Mouse (Mus musculus): ENCODE measurements around the gene Lmntd1.
A peak's percentile ranks its signal among the peaks of the same experiment; 100 is the strongest.

Lmntd1 gene

DNA sequence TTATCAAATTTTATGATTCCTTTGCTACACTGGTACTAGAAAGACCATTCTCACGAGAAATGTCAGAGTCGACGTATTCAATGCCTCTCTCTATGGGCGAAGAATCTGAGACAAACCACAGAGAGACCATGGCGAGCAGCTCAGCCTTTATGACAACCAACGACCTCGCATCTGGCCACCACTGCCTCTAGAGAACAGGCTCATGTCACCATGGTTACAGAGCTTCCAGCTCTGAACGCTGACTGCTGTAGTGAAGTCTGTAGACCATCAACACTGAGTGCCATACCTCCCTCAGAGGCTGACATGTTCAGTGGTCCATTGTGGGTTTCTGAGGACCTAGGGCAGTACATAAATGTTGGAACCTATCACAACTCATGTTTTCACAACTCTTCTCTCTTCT, 180.2 kb downstream of the Lmntd1 start:
- DNase-seq (ENCODE audit: low spot score in 2 of 2), result no peak

DNA sequence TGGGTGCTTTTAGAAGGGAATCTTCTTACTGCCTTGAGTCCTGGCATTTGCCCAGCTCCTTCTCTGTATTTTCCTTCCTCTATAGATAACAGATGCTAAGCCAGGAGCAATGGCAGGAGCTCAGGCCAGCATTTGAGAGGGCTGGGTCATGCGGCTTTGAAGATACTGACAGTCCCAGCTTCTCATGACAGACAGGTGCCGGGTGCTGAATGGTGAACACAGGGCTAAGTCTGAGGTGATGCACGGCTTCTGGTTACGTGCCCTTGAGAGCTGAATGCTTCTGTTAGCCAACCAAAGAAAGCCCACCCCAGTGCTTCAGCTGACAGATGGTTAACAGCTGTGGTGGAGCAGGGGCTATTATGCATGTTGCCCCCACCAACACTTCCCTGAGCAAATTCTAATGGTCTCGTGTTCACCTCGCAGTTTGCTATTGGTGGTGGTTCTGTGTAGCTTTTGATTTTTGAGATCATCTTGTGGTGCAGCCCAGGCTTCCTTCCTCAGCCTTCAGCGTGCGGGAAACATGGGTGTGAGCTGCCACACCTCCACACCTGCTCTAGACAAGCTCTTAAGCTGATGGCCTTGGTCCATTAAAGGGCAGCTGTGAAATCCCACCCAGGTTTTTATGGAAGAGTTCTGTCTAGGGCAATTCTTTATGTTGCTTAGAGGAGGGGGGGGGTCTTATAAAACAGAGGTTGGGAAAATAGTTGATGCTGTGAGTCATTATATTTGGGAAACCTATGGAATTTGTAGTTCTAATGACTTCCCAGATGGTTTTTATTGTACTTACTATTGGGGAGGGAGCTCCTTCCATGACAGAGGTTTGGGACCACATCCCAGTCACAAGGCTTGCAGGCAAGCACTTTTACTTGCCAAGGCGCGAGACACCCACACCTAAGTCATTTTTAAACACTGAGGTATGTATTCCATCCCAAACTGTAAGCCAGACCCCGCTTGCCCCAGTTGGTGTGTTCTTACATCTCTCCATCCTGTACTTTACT, 181.1 kb downstream of the Lmntd1 start:
- no peak for DNase-seq (ENCODE audit: low spot score in 2 of 2)

DNA sequence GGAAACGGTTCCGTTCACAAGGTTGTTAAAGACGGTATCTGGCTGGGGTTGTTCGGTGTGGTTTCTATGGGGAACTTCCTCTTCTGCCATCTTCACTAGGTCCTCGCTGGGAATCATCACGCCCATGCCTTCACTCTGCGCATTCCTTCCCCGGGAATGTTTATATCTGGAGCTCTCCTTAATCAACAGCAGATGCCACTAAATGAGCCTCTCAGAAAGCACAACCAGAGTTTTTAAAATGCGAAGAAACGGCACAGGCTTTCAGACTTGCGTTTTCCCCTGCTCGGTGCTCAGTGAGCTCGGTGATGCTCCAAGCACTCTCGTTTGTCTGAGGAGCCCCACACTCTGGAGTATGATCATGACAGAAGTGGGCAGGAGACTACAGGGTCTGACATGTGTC, 182.4 kb downstream of the Lmntd1 start:
- DNase-seq (ENCODE audit: low spot score in 2 of 2), result no peak

DNA sequence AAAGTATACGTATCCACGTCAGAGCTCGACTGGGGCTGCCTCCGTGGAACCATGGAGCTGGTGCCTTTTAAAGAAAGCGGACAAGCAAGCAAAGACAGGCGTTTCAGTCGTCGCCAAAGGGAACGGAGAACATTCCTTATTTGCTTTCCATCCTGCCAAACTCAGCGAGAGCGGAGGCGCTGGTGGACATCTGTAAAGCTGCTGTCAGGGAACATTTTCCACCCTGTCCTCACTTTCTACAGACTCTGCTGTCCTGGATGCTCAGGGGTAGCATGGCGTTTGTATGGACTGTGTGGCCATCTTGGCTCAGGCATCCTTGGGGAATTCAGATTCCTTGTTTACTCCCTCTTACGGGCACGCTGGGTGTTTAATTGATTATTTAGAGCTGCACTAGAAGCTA, 186.7 kb downstream of the Lmntd1 start:
- DNase-seq (ENCODE audit: low spot score in 2 of 2), result no peak

DNA sequence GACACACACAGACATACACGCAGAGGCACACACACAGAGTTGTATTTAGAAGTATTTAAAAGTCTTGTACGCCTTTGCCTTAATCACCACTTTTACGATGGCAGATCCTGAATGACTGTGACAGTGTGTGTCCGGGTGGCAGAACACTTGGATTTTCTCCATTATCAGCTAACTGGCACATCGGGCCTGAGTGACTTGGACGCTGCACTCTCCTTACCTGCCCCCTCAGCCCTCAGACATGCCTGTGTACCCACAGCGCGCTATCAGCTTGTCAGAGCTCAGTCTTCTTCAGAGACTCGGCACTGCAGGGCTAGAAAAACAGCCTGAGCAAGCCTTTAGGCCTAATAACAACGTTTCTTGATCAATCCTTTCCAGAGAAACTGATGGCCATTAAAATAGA, 187.6 kb downstream of the Lmntd1 start:
- DNase-seq (ENCODE audit: low spot score in 2 of 2), result peak in 1 of 2 experiments; percentile 1

DNA sequence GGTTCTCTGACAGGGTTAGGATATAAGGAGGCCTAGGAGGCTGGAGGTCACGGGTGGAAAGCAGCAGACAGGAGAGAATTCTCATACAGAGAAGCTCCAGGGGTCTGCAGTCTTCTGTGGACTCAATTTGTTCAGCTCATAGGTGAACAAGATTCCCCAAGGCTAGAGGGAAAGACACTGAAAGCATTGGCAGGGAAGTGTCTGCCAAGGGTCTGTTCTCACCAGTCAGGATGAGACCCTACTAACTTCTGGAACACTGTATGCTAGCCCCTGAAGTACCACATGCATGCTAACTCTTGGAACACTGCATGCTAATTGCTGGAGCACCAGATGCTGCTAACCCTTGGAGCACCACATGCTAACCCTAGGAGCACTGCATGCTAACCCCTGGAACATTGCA, 190.0 kb downstream of the Lmntd1 start:
- no peak for DNase-seq (ENCODE audit: low spot score in 2 of 2)

DNA sequence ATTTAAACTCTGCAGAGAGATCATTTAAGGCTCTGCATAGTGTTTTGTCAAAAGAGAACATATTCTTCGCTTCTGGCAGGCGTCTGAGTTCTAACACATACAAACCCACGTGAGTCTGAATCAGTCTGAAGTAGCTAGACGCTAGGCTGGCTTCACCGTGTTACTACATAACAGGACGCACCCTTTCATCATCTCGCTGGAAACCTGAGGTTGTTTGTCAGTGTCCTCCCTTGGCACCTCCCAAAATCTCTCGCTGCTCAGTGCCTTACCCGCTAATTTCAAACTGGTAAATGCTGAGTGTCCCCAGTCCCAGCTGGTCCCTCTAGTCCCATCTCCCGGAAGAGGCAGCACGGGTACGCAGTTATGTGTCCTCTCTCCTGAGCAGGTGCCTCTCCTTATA, 190.6 kb downstream of the Lmntd1 start:
- DNase-seq (ENCODE audit: low spot score in 2 of 2), result peak in 1 of 2 experiments; percentile 7

DNA sequence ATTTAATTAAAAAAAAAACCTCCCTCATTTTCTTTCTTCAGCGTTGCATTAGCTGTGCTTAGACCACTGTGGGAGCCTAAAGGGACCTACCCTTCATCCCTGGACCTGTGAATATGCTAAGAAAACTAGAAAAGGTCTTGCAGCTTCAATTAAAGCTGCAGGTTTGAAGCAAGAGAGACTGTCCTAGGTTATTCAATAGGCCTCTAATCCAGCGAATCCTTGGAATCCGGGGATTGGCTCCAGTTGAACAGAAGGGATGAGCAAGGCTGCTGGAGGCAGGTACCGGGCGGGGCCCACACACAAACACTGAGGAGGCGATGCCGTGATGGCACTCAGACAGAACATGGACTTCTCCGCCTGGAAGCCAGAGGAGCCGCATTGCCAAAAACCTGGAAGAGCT, 192.5 kb downstream of the Lmntd1 start:
- no peak for DNase-seq (ENCODE audit: low spot score in 2 of 2)

DNA sequence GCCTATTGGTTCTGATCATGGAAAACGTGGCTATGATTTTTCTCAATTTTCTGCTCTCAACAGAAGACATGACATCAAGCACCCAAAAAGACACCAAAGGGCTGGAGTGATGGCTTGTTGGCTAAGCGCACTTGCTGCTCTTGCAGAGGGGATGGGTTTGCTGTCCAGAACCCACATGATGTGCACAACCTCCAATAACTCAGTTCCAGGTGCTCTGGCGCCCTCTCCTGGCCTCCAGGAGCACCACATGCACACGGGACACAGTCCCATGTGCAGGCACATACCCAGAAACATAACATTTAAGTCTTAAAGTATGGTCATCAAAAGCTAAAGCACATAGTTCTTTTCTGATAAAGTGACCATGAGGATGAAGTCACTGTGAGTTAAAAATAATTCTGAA, 193.7 kb downstream of the Lmntd1 start:
- DNase-seq (ENCODE audit: low spot score in 2 of 2), result no peak

DNA sequence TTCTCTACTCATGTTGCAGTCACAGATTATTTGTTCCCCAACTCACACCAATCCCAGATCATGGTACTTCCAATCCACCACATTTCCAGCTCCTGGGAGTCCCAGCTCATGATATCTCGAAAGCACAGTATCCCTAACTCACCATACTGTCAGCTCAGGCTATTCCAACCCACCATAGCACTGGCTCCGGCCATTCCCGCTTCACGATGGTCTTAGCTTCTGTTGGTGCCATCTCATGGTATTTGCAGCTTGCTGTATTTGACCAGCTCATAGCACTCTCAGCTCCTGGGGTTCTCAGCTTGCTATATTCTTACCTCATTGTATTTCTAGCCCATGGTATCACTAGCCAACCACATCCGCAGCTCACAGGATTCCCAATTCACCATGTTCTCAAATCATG, 195.3 kb downstream of the Lmntd1 start:
- no peak for DNase-seq (ENCODE audit: low spot score in 2 of 2)

DNA sequence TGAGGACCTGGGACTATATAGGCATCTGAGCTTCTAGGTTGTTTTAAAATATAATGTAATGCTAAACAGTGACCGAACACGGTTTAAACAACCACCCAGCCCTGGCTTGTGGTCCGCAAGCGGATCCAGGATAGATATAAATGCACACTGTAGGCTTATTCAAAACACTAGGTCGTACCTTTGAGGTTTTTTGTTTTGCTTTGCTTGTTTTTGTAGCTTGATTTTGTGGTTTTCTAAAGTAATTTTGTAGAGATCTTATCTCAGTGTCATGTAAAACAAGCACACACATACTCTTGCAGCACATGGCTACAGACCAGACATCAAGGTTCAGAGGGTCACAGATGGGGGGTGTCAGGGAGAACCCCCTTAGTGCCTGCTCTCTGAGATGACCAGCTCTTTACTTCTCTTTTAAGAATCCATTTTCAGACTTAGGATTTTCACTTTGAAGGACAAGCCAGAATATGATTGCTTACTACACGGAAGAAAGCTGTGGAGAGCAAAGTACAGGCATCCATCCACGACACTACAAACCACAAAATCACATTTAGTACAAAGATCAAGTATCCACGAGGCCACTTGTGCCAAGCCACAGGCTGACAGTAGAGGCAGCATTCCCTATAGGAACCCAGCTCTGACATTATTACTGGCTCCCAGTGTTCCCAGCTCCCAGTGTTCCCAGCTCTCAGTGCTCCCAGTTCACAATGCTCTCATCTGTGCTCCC, 196.2 kb downstream of the Lmntd1 start:
- peak in 1 of 2 experiments; percentile 1 for DNase-seq (ENCODE audit: low spot score in 2 of 2)

DNA sequence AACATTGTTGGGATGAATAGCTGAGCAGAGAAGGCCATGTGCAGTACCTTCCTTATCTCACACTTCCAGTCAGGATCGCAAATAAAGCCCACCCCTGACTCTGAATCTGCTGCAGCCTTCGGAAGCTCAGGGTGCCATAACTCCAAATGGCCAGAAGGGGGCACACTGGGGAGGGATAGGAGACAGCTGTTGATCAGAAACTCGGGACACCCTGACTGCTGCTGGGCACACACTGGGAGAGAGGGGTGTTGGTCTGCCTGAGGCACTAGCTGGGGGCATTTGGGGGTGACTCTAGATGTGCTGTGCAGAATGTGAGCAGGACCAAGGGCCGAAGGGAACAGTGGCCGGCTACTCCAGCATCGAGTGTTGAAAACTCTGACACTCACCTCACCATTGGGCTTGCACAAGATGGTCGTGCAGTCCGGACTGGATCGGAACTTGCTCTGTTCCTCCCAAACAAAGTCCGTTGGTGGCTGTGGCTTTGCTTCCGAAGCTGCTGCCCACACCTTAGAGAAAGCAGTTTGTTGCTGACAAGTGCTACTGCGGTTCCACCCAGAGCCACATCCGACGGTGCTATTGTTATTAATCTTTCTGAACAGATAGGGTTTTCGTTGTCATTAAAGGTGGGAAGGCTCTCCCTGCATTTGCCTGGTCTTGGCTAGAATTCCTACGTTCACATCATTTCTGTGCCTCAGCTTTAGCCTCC, 197.0 kb downstream of the Lmntd1 start:
- peak in 1 of 2 experiments; percentile 30 for DNase-seq (ENCODE audit: low spot score in 2 of 2)

DNA sequence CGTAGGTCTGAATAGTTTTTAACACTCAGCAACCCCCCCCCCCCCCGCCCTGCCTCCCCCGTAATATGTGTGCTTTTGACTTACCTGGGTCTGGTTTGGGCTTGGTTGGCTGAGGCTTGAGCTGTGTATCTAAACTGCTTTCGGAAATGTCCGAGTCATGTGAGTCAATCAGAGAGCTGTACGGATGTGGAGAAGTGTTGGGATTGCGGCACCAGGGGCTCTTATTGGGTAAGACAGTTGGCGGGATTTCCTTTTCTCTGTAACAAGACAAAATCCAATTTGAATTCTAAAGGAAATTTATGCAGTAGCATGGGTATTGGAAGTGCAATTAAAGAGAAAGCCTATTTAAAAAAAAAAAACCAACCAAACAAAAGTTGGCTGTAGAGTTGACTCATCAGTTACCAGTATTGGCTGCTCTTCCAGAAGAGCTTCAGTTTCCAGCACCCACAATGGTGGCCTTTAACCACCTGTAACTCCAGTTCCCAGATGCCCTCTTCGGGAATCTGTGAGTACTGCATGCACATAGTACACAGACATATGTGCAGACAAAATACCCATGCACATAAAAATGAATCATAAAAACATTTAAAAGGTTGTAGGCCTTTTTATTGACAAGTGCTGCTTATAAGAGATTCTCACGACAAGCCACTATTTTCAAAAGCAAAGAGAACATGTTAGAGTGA, 209.6 kb downstream of the Lmntd1 start:
- no peak for DNase-seq (ENCODE audit: low spot score in 2 of 2)

DNA sequence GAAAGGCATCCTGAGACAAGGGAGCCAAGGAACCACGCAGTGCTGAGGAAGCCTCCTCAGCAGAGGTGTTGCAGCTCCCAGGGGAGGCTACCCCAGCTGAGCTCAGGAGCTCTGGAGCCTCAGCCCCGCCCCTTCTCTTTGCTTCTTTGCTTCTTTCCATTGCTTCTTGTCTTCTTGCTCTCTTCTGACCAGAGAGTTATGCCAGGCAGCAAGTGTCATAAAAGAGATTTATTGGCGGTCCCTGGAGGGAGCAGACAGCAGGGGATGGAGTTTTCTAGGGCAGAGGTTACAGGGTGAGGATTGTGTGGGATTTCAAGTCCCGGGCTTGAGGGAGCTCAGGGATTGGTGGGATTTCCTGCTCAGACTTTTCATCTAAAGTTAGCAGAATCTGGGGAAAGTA, 213.0 kb downstream of the Lmntd1 start:
- DNase-seq (ENCODE audit: low spot score in 2 of 2), result peak in 1 of 2 experiments; percentile 2

DNA sequence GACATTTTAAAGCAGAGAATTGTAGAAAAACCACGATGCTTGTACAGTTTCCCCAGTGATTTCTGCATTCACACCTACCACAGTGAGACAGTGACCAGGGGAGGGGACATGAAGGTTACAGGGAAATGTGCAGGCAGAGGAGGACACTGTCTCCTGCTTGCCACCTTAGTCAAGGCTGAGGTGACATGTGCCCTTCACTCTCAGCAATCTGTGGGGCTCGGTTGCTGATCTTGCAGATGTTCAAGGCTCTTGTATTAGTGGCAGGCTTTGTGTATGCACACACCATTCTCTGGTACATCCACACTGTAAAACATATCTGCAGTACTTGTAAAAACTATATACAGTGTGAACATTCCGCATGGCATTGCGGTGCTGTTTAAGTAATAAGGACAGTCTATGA, 216.2 kb downstream of the Lmntd1 start:
- peak in 1 of 2 experiments; percentile 2 for DNase-seq (ENCODE audit: low spot score in 2 of 2)

DNA sequence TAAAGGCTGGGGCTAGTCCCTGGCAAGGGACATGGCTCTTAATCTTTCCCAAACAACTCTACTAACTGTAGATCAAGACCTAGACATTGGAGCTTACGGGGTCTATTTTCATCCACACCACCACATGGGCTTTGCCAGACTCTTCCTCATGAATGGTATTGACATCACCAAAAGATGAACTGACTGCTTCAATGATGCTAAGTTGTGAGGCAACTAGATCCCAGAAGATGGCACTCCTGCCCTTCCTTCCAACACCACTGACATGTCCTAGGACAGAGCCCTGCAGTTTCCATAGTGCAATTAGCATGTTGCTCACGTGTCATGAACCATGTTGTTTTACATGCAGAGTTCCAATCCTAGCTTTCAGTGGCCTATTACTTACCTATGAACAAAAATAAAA, 217.6 kb downstream of the Lmntd1 start:
- peak in 1 of 2 experiments; percentile 4 for DNase-seq (ENCODE audit: low spot score in 2 of 2)

DNA sequence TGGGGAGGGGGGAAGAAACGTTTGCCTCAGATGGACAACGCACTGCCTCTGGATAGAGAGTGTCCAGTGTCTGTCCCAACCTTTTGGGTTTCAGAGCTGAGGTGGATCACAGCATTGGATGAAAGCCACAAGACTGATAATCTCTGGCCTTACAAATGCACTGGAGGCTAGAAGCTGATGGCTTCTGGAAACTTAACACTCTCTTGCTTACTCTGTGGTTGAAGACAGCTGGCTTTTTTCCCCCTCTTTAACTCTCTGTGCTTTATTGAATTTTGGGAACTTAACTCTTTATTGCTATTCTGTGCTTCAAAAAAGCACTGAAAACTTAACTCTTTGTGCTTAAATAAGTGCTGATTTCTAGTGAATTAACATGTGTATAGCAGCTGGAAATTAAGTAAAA, 223.7 kb downstream of the Lmntd1 start:
- no peak for DNase-seq (ENCODE audit: low spot score in 2 of 2)

DNA sequence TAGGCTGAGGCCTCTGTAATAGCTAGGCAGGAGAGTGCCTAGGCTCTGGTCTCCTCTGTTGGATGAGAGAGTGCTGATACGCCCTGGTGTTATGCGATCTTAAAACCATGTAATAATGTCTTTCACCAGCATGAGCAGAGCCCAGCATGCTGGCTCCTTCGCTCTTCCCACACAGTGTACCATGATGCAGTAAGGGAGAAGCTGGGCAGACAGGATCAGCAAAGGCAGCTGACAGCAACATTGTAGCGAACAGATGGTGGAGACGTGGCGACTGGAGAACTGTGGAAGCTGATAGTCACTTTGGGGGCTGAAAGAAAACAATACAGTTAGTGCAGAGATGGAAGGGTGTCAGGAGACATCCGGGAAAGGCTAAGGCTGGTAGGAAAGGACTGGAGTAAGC, 224.2 kb downstream of the Lmntd1 start:
- peak; percentile 50 for DNase-seq (ENCODE audit: low spot score in 2 of 2)

DNA sequence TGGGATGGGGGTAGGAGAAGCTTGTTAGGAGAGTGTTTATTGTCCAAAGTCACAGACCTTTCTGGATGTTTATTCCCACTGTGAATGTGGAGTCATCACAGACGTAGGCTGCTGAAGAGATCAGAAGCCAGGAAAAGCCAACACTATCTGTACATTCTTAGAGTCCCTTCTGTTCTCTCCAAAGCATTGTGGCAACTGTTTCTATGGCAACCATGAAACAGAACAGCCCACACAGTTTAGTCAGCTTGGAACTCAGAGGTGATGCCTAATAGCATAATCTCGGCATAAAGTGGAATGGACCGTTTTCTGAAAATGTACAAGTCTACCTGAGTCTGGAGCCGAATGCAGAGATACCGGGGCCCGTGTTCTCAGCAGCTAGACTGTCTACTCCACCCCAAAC, 226.7 kb downstream of the Lmntd1 start:
- DNase-seq (ENCODE audit: low spot score in 2 of 2), result peak in 1 of 2 experiments; percentile 27

DNA sequence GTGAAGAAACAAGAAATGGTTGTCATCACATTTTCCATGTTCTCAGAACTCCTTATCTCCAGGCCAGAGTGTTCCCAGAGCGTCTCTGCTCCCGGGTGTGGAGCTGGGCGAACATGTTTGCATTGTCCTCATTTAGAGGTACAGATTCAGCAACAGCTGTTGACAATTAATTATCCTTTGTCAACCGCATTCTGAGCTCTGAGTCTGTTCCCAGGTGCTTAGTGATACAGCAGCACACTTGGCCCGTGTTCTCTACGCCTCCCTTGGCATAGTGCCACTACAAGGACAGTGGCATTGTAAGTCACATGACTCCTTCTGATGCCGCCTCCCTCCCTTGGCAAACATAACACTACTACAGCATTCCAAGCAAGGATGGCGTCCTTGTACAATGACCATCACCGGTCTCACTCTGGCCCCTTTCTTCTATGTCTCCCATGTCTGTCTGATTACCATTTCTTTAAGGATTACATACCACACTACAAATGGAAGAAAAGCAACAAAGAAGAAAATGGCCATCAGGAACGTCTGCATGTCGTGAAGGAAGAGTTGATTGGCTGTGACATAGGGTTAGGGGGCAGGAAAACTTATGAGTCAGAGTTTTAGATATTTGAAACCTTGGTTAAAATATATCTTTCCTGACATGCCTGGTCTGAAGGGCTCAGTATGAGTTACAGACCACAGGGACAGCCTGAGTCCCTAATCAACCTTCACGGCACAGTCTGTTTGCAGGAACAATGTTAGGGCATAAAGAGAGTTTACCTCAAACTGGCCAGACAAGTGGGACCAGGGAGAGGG, 231.3 kb downstream of the Lmntd1 start:
- no peak for DNase-seq (ENCODE audit: low spot score in 2 of 2)

DNA sequence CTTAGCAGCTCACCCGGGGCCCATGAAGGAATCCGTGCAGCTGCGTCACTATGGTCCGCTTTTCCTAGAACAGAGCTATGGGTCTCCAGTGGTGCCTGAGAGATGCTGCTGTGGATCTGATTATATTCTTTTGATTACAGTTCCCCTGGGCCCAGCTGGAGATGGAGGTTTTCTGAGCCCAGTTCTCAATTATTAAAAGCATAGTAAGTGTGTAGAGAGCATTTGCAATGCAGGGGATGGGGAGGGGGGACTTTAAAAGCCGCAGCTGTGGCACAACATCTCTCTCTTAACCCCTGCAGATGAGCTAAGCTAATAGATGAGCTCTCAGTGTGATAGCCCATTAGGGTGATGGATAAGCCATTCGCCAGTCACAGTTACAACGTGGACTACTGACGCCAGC, 233.2 kb downstream of the Lmntd1 start:
- no peak for DNase-seq (ENCODE audit: low spot score in 2 of 2)

Data from frontal cortex, postnatal 14 days (tissue).